Mouse (Mus musculus): Measurements from ENCODE around the gene Pros1. TPM values are rescaled to one million over a fixed set of nuclear protein-coding genes. Genes with fewer than 3 reads are reported as not detected.

The Pros1 gene
- polyA plus RNA-seq, 1 experiment from 2014 or later: 13.1 TPM

- Histone ChIP-seq H3K9ac (no peak overlapping the region), H3K27me3 (ENCODE audit: control insufficient read depth, insufficient read depth, low read length) (no peaks in the 10 kb centered on the region), H3K27ac (no peak overlapping the region), H3K9me3 (ENCODE audit: control insufficient read depth, low read length) (no peaks in the 10 kb centered on the region), H3K36me3 (replicated peaks; ENCODE audit: control insufficient read depth, insufficient read depth) (no peaks in the 10 kb centered on the region), H3K4me1 (replicated peaks; ENCODE audit: control insufficient read depth, insufficient read depth, low read length) (no peaks in the 10 kb centered on the region), H3K4me3 (replicated peaks; ENCODE audit: low read length) (no peak overlapping the region), H3K4me2 (replicated peaks) (no peak overlapping the region)
- WGBS: 75% methylated on average over 2 of the region's 2 CpGs
- DNase-seq (ENCODE audit: low spot score): no peak
- no peak for ATAC-seq (ENCODE audit: low FRiP score)
Observed at GRCm38 (mm10) chr16:62912246-62912645, 58.1 kb downstream of the Pros1 start.

- Histone ChIP-seq H3K27ac (no peak overlapping the region), H3K9me3 (ENCODE audit: control insufficient read depth, low read length) (no peaks in the 10 kb centered on the region), H3K27me3 (ENCODE audit: control insufficient read depth, insufficient read depth, low read length) (no peaks in the 10 kb centered on the region), H3K4me3 (replicated peaks; ENCODE audit: low read length) (no peak overlapping the region), H3K4me2 (replicated peaks) (no peak overlapping the region), H3K36me3 (replicated peaks; ENCODE audit: control insufficient read depth, insufficient read depth) (no peaks in the 10 kb centered on the region), H3K9ac (no peak overlapping the region), H3K4me1 (replicated peaks; ENCODE audit: control insufficient read depth, insufficient read depth, low read length) (no peaks in the 10 kb centered on the region)
- no peak for ATAC-seq (ENCODE audit: low FRiP score)
- no peak for DNase-seq (ENCODE audit: low spot score)
- WGBS: 91% methylated on average over 5 of the region's 5 CpGs
Observed at GRCm38 (mm10) chr16:62915530-62915929, 61.4 kb downstream of the Pros1 start.

DNA sequence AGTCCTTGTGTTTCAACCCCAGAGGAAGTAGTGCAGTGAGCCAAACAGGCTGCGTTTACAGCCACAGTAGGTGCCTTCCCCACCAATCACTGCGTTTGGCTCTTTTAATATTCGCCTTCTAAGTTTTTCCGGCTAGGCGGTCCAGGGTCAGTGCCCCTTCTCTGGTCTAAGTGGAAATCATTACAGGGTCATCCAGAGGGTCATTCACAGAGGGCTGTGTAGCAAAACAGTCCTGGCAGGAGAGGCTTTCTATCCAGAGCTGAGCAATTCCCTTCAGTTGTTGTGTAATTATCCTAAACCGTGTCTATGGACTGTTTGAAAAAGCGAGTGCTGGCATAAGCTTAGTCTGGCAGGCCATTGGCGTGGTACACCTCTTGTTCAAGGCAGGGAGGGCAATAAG, 68.1 kb downstream of the Pros1 start:
- WGBS: 6% methylated on average over 8 of the region's 8 CpGs
- ATAC-seq (ENCODE audit: low FRiP score) (0 out of 2 replicates have a peak, but pooled peaks have one; percentile 21), DNase-seq (ENCODE audit: low spot score) (no peak)
- no peaks in the 10 kb centered on the region for H3K27me3 ChIP-seq (ENCODE audit: control insufficient read depth, insufficient read depth, low read length)
- no peak overlapping the region for H3K9ac ChIP-seq
- no peaks in the 10 kb centered on the region for H3K4me1 ChIP-seq (replicated peaks; ENCODE audit: control insufficient read depth, insufficient read depth, low read length)
- H3K4me2 ChIP-seq (replicated peaks): no peak overlapping the region
- no peak overlapping the region for H3K27ac ChIP-seq
- H3K4me3 ChIP-seq (replicated peaks; ENCODE audit: low read length): no peak overlapping the region
- H3K36me3 ChIP-seq (replicated peaks; ENCODE audit: control insufficient read depth, insufficient read depth): no peaks in the 10 kb centered on the region
- H3K9me3 ChIP-seq (ENCODE audit: control insufficient read depth, low read length): peaks cover 4% of the 10 kb centered on the region; the same call in 1 of the 2 replicates

DNA sequence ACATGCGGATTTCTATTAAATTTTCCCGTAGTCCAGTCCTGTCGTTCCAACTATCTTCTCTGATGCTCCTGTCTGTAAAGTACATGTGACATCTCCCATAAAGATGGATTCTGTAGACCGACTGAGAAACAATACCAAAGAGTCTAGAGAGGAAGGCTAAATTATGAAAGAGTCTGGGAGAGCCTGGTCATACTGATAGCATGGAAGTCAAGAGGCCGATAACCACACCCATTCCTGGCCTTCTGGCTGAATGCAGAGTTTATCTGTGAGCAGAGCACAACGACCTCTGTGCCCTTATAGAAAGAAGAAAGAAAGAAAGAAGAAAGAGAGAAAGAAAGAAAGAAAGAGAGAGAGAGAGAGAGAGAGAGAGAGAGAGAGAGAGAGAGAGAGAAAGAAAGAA, 77.2 kb downstream of the Pros1 start:
- ATAC-seq (ENCODE audit: low FRiP score): no peak

DNA sequence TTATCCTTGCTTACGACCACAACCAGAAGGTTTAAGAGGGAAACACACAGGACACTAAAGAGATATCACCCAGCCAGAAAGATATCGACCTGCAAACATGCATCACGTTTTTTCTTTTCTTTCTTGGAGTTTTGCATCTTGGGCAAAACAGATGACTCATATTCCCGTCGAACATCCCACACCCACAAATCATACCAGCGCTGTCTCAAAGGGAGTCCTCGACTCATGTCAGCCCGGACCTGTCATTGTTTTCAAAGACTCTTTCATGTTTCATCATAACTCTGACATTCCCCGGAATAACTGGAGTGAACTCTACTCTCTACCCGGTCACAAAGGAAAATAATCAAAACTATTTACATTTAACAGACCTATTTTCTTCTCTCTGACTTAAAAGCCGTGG, 82.2 kb downstream of the Pros1 start:
- Histone ChIP-seq H3K27ac (no peak overlapping the region), H3K4me3 (replicated peaks; ENCODE audit: low read length) (no peak overlapping the region), H3K4me1 (replicated peaks; ENCODE audit: control insufficient read depth, insufficient read depth, low read length) (peaks cover under 1% of the 10 kb centered on the region; the same call in 1 of the 2 replicates), H3K36me3 (replicated peaks; ENCODE audit: control insufficient read depth, insufficient read depth) (no peaks in the 10 kb centered on the region), H3K9ac (no peak overlapping the region), H3K9me3 (ENCODE audit: control insufficient read depth, low read length) (no peaks in the 10 kb centered on the region), H3K27me3 (ENCODE audit: control insufficient read depth, insufficient read depth, low read length) (no peaks in the 10 kb centered on the region), H3K4me2 (replicated peaks) (no peak overlapping the region)
- 83% methylated on average over 11 of the region's 11 CpGs for WGBS
- ATAC-seq (ENCODE audit: low FRiP score): no peak
- no peak for DNase-seq (ENCODE audit: low spot score)

More for the DNA sequence above, 77.2 kb downstream of the Pros1 start:
- H3K9me3 ChIP-seq (ENCODE audit: control insufficient read depth, low read length): no peaks in the 10 kb centered on the region
- no peak overlapping the region for H3K4me2 ChIP-seq (replicated peaks)
- no peak for DNase-seq (ENCODE audit: low spot score)
- H3K36me3 ChIP-seq (replicated peaks; ENCODE audit: control insufficient read depth, insufficient read depth): no peaks in the 10 kb centered on the region
- H3K27ac ChIP-seq: no peak overlapping the region
- WGBS: 91% methylated on average over 6 of the region's 6 CpGs
- H3K9ac ChIP-seq: no peak overlapping the region
- H3K27me3 ChIP-seq (ENCODE audit: control insufficient read depth, insufficient read depth, low read length): no peaks in the 10 kb centered on the region
- no peaks in the 10 kb centered on the region for H3K4me1 ChIP-seq (replicated peaks; ENCODE audit: control insufficient read depth, insufficient read depth, low read length)
- H3K4me3 ChIP-seq (replicated peaks; ENCODE audit: low read length): no peak overlapping the region

DNA sequence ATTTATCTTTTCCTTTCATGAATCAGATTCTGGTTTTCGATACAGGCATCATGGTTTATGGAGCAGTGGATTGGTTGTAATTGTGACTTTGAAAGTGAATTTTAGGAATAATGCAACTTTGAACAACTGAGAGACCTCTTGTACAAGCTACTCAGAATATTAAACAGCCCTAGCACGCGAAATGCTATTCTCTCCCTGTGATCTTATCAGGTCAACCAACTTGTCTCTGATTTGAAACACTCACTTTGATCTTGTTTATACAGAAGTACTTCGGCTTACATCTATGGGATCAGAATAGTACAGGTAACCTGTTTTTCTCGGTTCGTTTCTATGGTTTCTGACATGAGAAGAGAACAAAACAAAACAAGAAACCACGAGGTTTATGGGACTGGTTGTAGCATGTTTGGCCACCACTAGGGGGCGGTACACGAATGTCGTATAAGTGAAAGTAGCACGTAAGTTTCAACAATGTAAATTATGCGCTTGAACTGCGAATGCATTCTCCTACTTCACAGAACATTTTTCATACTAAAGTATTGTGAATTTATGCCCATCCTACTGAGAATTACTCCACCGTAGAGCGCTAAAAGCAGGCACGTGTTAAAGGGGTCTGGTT, 86.4 kb downstream of the Pros1 start:
- H3K4me2 ChIP-seq (replicated peaks): peak overlapping the region; percentile 35

GRCm38 (mm10) chr16:62941763-62942162, 87.7 kb downstream of the Pros1 start:
- 0 out of 2 replicates have a peak overlapping the region, but pooled peaks have one; percentile 6 for H3K9ac ChIP-seq
- H3K36me3 ChIP-seq (replicated peaks; ENCODE audit: control insufficient read depth, insufficient read depth): no peaks in the 10 kb centered on the region
- no peak for ATAC-seq (ENCODE audit: low FRiP score)
- WGBS: 32% methylated on average over 10 of the region's 10 CpGs
- no peaks in the 10 kb centered on the region for H3K9me3 ChIP-seq (ENCODE audit: control insufficient read depth, low read length)
- DNase-seq (ENCODE audit: low spot score): no peak
- H3K27me3 ChIP-seq (ENCODE audit: control insufficient read depth, insufficient read depth, low read length): no peaks in the 10 kb centered on the region
- no peak overlapping the region for H3K27ac ChIP-seq
- H3K4me3 ChIP-seq (replicated peaks; ENCODE audit: low read length): no peak overlapping the region
- no peak overlapping the region; the same call in 1 of the 2 replicates for H3K4me2 ChIP-seq (replicated peaks)
- peaks cover 13% of the 10 kb centered on the region for H3K4me1 ChIP-seq (replicated peaks; ENCODE audit: control insufficient read depth, insufficient read depth, low read length)

More for the DNA sequence above, 86.4 kb downstream of the Pros1 start:
- ATAC-seq (ENCODE audit: low FRiP score) (peak; percentile 84), DNase-seq (ENCODE audit: low spot score) (peak; percentile 96)
- Histone ChIP-seq H3K9ac (0 out of 2 replicates have a peak overlapping the region, but pooled peaks have one; percentile 21), H3K27ac (no peak overlapping the region), H3K27me3 (ENCODE audit: control insufficient read depth, insufficient read depth, low read length) (no peaks in the 10 kb centered on the region), H3K36me3 (replicated peaks; ENCODE audit: control insufficient read depth, insufficient read depth) (no peaks in the 10 kb centered on the region), H3K4me3 (replicated peaks; ENCODE audit: low read length) (no peak overlapping the region), H3K4me1 (replicated peaks; ENCODE audit: control insufficient read depth, insufficient read depth, low read length) (peaks cover 13% of the 10 kb centered on the region), H3K9me3 (ENCODE audit: control insufficient read depth, low read length) (no peaks in the 10 kb centered on the region)
- 17% methylated on average over 16 of the region's 16 CpGs for WGBS

DNA sequence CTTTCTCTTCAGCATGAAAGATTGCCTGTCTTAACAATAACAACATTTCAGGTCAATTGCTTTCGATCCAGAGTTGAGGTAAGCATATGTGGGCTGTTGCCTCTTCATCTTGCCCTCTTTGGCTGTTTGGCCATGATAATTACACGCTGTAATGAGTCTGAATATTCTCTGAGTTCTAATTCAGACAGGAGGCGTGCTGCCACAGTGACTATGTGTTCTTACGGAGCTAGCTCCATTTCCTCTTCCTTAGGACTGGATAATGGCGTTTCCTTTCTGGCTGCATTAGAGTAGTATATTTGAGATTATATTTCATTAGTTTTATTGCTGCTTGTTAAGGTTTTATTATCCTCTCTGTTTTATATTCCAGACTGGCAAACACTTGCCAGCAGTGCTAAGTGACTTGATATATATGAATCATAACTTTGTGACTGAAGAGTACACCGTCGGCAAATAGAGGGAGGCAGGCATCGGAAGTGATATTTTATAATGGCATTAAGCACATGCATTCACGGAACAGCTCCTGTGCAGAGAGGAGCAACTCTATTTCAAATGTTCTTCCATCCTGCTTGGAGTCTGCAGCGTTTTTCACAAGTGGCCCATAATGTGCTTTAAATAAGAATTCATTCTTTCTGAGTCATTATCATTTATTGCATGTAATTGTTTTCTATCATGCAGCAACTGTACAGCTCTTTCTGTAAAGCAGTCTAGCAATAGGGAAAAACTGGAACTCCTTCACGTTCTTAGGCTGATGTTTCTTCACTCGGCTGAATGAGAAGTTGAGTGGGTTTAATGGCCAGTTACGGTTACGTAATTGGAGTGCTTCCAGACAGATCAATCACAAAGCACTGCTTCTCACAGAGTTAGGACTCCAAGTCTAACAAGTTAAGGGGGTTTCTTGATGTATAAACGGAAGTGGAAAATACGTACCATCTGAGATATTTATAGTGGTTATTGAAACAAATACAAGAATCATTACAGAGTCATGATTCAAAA, 88.6 kb downstream of the Pros1 start:
- no peak overlapping the region for H3K4me3 ChIP-seq (replicated peaks; ENCODE audit: low read length)
- peaks cover 5% of the 10 kb centered on the region; the same call in 1 of the 2 replicates for H3K9me3 ChIP-seq (ENCODE audit: control insufficient read depth, low read length)
- DNase-seq (ENCODE audit: low spot score): no peak
- no peaks in the 10 kb centered on the region for H3K36me3 ChIP-seq (replicated peaks; ENCODE audit: control insufficient read depth, insufficient read depth)
- no peaks in the 10 kb centered on the region for H3K27me3 ChIP-seq (ENCODE audit: control insufficient read depth, insufficient read depth, low read length)
- H3K4me2 ChIP-seq (replicated peaks): no peak overlapping the region
- H3K27ac ChIP-seq: no peak overlapping the region
- H3K9ac ChIP-seq: no peak overlapping the region
- whole genome bisulfite sequencing: 62% methylated on average over 16 of the region's 16 CpGs
- ATAC-seq (ENCODE audit: low FRiP score): no peak
- peaks cover 13% of the 10 kb centered on the region for H3K4me1 ChIP-seq (replicated peaks; ENCODE audit: control insufficient read depth, insufficient read depth, low read length)

- ATAC-seq (ENCODE audit: low FRiP score) (no peak), DNase-seq (ENCODE audit: low spot score) (no peak)
- Histone ChIP-seq H3K9me3 (ENCODE audit: control insufficient read depth, low read length) (no peaks in the 10 kb centered on the region), H3K4me3 (replicated peaks; ENCODE audit: low read length) (no peak overlapping the region), H3K9ac (no peak overlapping the region), H3K4me1 (replicated peaks; ENCODE audit: control insufficient read depth, insufficient read depth, low read length) (no peaks in the 10 kb centered on the region), H3K36me3 (replicated peaks; ENCODE audit: control insufficient read depth, insufficient read depth) (no peaks in the 10 kb centered on the region), H3K27ac (no peak overlapping the region), H3K27me3 (ENCODE audit: control insufficient read depth, insufficient read depth, low read length) (no peaks in the 10 kb centered on the region), H3K4me2 (replicated peaks) (no peak overlapping the region)
- WGBS: 29% methylated on average over 4 of the region's 4 CpGs
Observed at GRCm38 (mm10) chr16:62958485-62958884, 104.4 kb downstream of the Pros1 start.

Measured in hindbrain, embryonic 14.5 days (tissue).